Mouse (Mus musculus) layer of hippocampus, adult 8-10 months (tissue): Measurements from ENCODE around the gene Magi1. TPM values are rescaled to one million over a fixed set of nuclear protein-coding genes. Genes with fewer than 3 reads are reported as not detected.
A peak's percentile ranks its signal among the peaks of the same experiment; 100 is the strongest.

Experiments
- DNase-seq, 2 experiments: peaks; one replicate each; pipeline ENCODE4 v3.0.0; 2022; ENCODE audit warnings: low spot score in 2 of 2
- total RNA-seq, 4 experiments: library from RNA; stranded (reverse); gene quantifications; 2 replicates each; pipeline ENCODE4 v1.2.4; 2022

The Magi1 gene
- total RNA-seq, 4 experiments from 2014 or later: 48.5 to 57.3 (median 49.5) TPM

- DNase-seq: no peak
These were observed 25.9 kb downstream of the Magi1 start for GRCm38 (mm10) chr6:94257831-94258173.

GRCm38 (mm10) chr6:94256982-94257830, 26.5 kb downstream of the Magi1 start:
- DNase-seq: no peak

- DNase-seq: no peak
These were observed 29.8 kb downstream of the Magi1 start for GRCm38 (mm10) chr6:94253943-94254342.

- DNase-seq: no peak
These were observed 32.3 kb downstream of the Magi1 start for GRCm38 (mm10) chr6:94251358-94251945.

GRCm38 (mm10) chr6:94249286-94249790, 34.4 kb downstream of the Magi1 start:
- DNase-seq: no peak

GRCm38 (mm10) chr6:94241251-94241650, 42.5 kb downstream of the Magi1 start:
- no peak for DNase-seq

- DNase-seq: no peak
These were observed 45.1 kb downstream of the Magi1 start for GRCm38 (mm10) chr6:94238643-94239042.

GRCm38 (mm10) chr6:94236899-94237298, 46.8 kb downstream of the Magi1 start:
- DNase-seq: no peak

GRCm38 (mm10) chr6:94232243-94232785, 51.4 kb downstream of the Magi1 start:
- DNase-seq: no peak

- DNase-seq: no peak
These were observed 51.9 kb downstream of the Magi1 start for GRCm38 (mm10) chr6:94231831-94232230.

- DNase-seq: no peak
These were observed 52.4 kb downstream of the Magi1 start for GRCm38 (mm10) chr6:94231367-94231766.

GRCm38 (mm10) chr6:94230918-94231317, 52.8 kb downstream of the Magi1 start:
- no peak for DNase-seq

GRCm38 (mm10) chr6:94230129-94230528, 53.6 kb downstream of the Magi1 start:
- DNase-seq: no peak

GRCm38 (mm10) chr6:94226262-94226661, 57.5 kb downstream of the Magi1 start:
- no peak for DNase-seq

GRCm38 (mm10) chr6:94225832-94226231, 57.9 kb downstream of the Magi1 start:
- peak in 1 of 2 experiments; percentile 13 for DNase-seq

- DNase-seq: no peak
These were observed 58.6 kb downstream of the Magi1 start for GRCm38 (mm10) chr6:94225091-94225490.

- DNase-seq: no peak
These were observed 61.5 kb downstream of the Magi1 start for GRCm38 (mm10) chr6:94222253-94222652.

- DNase-seq: no peak
These were observed 62.0 kb downstream of the Magi1 start for GRCm38 (mm10) chr6:94221750-94222149.

GRCm38 (mm10) chr6:94218076-94218475, 65.6 kb downstream of the Magi1 start:
- DNase-seq: no peak

GRCm38 (mm10) chr6:94215834-94216233, 67.9 kb downstream of the Magi1 start:
- no peak for DNase-seq

- no peak for DNase-seq
These were observed 68.7 kb downstream of the Magi1 start for GRCm38 (mm10) chr6:94214895-94215538.

- DNase-seq: no peak
These were observed 77.8 kb downstream of the Magi1 start for GRCm38 (mm10) chr6:94205926-94206325.
